47 mouse cellular contexts compared by ENCODE assay signal in the genomic region with DNA sequence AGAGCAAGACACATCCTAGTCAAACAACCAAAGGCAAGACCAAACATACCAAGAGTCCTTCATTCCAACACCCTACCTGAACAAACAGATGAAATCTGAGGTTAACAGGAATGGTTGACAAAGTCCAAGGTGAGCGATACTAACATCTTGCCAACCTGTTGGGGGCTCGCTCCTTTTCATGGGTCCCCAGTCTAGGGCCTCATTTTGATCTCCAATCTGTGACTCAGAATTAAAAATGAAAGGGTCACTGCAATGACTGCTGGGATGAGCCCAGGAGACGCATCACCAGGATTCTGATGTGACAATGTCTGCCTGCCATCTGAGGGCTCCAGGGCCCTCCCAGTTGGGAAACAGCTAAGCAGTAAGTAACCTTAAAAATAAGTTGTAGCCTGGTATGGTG. TPM values are rescaled to one million over a fixed set of nuclear protein-coding genes. Genes with fewer than 3 reads are reported as not detected.
"Had no signal": no experiment of that assay in that cellular context is flagged by ENCODE, and none has a peak within 500 bp of the region (broad histone marks: within the 10 kb centered on the region; RNA-seq: fewer than 3 reads in every experiment).

A gene (plus strand): TSS at position 301 of the 400 bp plus-strand sequence.

- H3K27me3 ChIP-seq: limb, embryonic 12.5 days; limb, embryonic 13.5 days; limb, embryonic 15.5 days; liver, embryonic 12.5 days; liver, embryonic 13.5 days; liver, embryonic 15.5 days; lung, embryonic 15.5 days; megakaryocyte, embryonic 14.5 days; midbrain, embryonic 12.5 days; midbrain, embryonic 13.5 days; midbrain, embryonic 15.5 days had no signal

- H3K4me3 ChIP-seq: left cerebral cortex, adult 2 months; limb, embryonic 10.5 days; limb, embryonic 12.5 days; limb, embryonic 13.5 days; limb, embryonic 15.5 days; liver, embryonic 12.5 days; liver, embryonic 13.5 days; liver, embryonic 15.5 days; lung, embryonic 15.5 days; megakaryocyte, embryonic 14.5 days; midbrain, embryonic 10.5 days; midbrain, embryonic 12.5 days; midbrain, embryonic 13.5 days; midbrain, embryonic 15.5 days; myocyte had no signal

- H3K4me1 ChIP-seq: limb, embryonic 10.5 days; limb, embryonic 12.5 days; limb, embryonic 13.5 days; limb, embryonic 15.5 days; liver, embryonic 12.5 days; liver, embryonic 13.5 days; liver, embryonic 15.5 days; lung, embryonic 15.5 days; megakaryocyte, embryonic 14.5 days; midbrain, embryonic 10.5 days; midbrain, embryonic 12.5 days; midbrain, embryonic 13.5 days; midbrain, embryonic 15.5 days had no signal

- H3K27ac ChIP-seq: left cerebral cortex, adult 2 months; limb, embryonic 10.5 days; limb, embryonic 12.5 days; limb, embryonic 13.5 days; limb, embryonic 15.5 days; liver, embryonic 12.5 days; liver, embryonic 13.5 days; liver, embryonic 14.5 days; liver, embryonic 15.5 days; lung, embryonic 15.5 days; macrophage; midbrain, embryonic 10.5 days; midbrain, embryonic 12.5 days; midbrain, embryonic 13.5 days; midbrain, embryonic 15.5 days had no signal

- DNase-seq: left cerebral cortex, postnatal 4 days; liver; liver, embryonic 13.5 days; liver, postnatal 0 days; lung, adult 18-20 months; lung, adult 2 months; lung, embryonic 14.5 days; lung, postnatal 10 days; lung, postnatal 14 days; lung, postnatal 36 days; lung, postnatal 4 days; midbrain, embryonic 14.5 days had no signal

- H3K36me3 ChIP-seq: limb, embryonic 10.5 days; limb, embryonic 12.5 days; limb, embryonic 13.5 days; limb, embryonic 15.5 days; liver, embryonic 12.5 days; liver, embryonic 13.5 days; liver, embryonic 15.5 days; lung, embryonic 15.5 days; midbrain, embryonic 10.5 days; midbrain, embryonic 12.5 days; midbrain, embryonic 13.5 days; midbrain, embryonic 15.5 days had no signal

RNA-seq across cellular contexts. Expression of the gene that starts here (rescaled TPM):
- total RNA-seq: left cerebral cortex, adult 2 months; left cerebral cortex, adult 8-10 months; left cerebral cortex, postnatal 10 days; left cerebral cortex, postnatal 14 days; left cerebral cortex, postnatal 25 days; left cerebral cortex, postnatal 36 days; left cerebral cortex, postnatal 4 days; liver, adult 2 months; megakaryocyte progenitor cell, adult 5-6 weeks; megakaryocyte, adult 5-6 weeks; megakaryocyte-erythroid progenitor cell, adult 5-6 weeks; midbrain, postnatal 0 days; monocyte, adult 5-6 weeks had no signal
- polyA plus RNA-seq: limb, embryonic 10.5 days; limb, embryonic 11.5 days; limb, embryonic 12.5 days; limb, embryonic 13.5 days; limb, embryonic 14.5 days; limb, embryonic 15.5 days; liver, adult 2 months; liver, embryonic 11.5 days; liver, embryonic 12.5 days; liver, embryonic 13.5 days; liver, embryonic 14.5 days; liver, embryonic 15.5 days; liver, embryonic 16.5 days; liver, postnatal 0 days; lung, adult 2 months; lung, embryonic 14.5 days; lung, embryonic 15.5 days; lung, embryonic 16.5 days; lung, postnatal 0 days; macrophage; midbrain, embryonic 10.5 days; midbrain, embryonic 11.5 days; midbrain, embryonic 12.5 days; midbrain, embryonic 13.5 days; midbrain, embryonic 14.5 days; midbrain, embryonic 15.5 days; midbrain, embryonic 16.5 days; midbrain, postnatal 0 days; myocyte had no signal
